Mouse (Mus musculus): ENCODE measurements around the gene Myrip. TPM values are rescaled to one million over a fixed set of nuclear protein-coding genes. Genes with fewer than 3 reads are reported as not detected.

The Myrip gene
- polyA plus RNA-seq, 1 experiment from 2014 or later: 5.4 TPM

GRCm38 (mm10) chr9:120290375-120290774 is 10.9 kb upstream of the Myrip start:
- Histone ChIP-seq H3K9me3 (ENCODE audit: control insufficient read depth, low read length) (no peaks in the 10 kb centered on the region), H3K27me3 (ENCODE audit: control insufficient read depth, insufficient read depth, low read length) (0 out of 2 replicates have a peak, but pooled peaks cover 2% of the 10 kb centered on the region), H3K9ac (replicated peaks; ENCODE audit: low read length) (no peak overlapping the region), H3K27ac (replicated peaks; ENCODE audit: low read depth, low read length) (no peak overlapping the region), H3K4me3 (replicated peaks; ENCODE audit: low read depth, low read length) (no peak overlapping the region), H3K36me3 (ENCODE audit: control insufficient read depth, insufficient read depth, low read length) (no peaks in the 10 kb centered on the region), H3K4me1 (ENCODE audit: control insufficient read depth, insufficient read depth, low read length) (no peaks in the 10 kb centered on the region), H3K4me2 (ENCODE audit: low read length) (no peak overlapping the region)
- 89% methylated on average over 2 of the region's 2 CpGs for WGBS
- DNase-seq (no peak), ATAC-seq (ENCODE audit: low FRiP score, low TSS enrichment) (no peak)

- Histone ChIP-seq H3K4me1 (ENCODE audit: control insufficient read depth, insufficient read depth, low read length) (no peaks in the 10 kb centered on the region), H3K27me3 (ENCODE audit: control insufficient read depth, insufficient read depth, low read length) (0 out of 2 replicates have a peak, but pooled peaks cover 2% of the 10 kb centered on the region), H3K9me3 (ENCODE audit: control insufficient read depth, low read length) (no peaks in the 10 kb centered on the region), H3K9ac (replicated peaks; ENCODE audit: low read length) (no peak overlapping the region), H3K4me3 (replicated peaks; ENCODE audit: low read depth, low read length) (no peak overlapping the region), H3K36me3 (ENCODE audit: control insufficient read depth, insufficient read depth, low read length) (no peaks in the 10 kb centered on the region), H3K27ac (replicated peaks; ENCODE audit: low read depth, low read length) (no peak overlapping the region), H3K4me2 (ENCODE audit: low read length) (no peak overlapping the region)
- 74% methylated on average over 5 of the region's 5 CpGs for WGBS
- no peak for DNase-seq
- no peak for ATAC-seq (ENCODE audit: low FRiP score, low TSS enrichment)
These were observed 8.8 kb upstream of the Myrip start for GRCm38 (mm10) chr9:120292488-120292887.

GRCm38 (mm10) chr9:120295527-120295926 is 5.8 kb upstream of the Myrip start:
- H3K27ac ChIP-seq (replicated peaks; ENCODE audit: low read depth, low read length): no peak overlapping the region
- H3K36me3 ChIP-seq (ENCODE audit: control insufficient read depth, insufficient read depth, low read length): no peaks in the 10 kb centered on the region
- H3K27me3 ChIP-seq (ENCODE audit: control insufficient read depth, insufficient read depth, low read length): 0 out of 2 replicates have a peak, but pooled peaks cover 2% of the 10 kb centered on the region
- no peaks in the 10 kb centered on the region for H3K4me1 ChIP-seq (ENCODE audit: control insufficient read depth, insufficient read depth, low read length)
- ATAC-seq (ENCODE audit: low FRiP score, low TSS enrichment) (no peak), DNase-seq (no peak)
- WGBS: 82% methylated on average over 5 of the region's 5 CpGs
- no peaks in the 10 kb centered on the region for H3K9me3 ChIP-seq (ENCODE audit: control insufficient read depth, low read length)
- no peak overlapping the region for H3K4me3 ChIP-seq (replicated peaks; ENCODE audit: low read depth, low read length)
- no peak overlapping the region for H3K9ac ChIP-seq (replicated peaks; ENCODE audit: low read length)
- no peak overlapping the region for H3K4me2 ChIP-seq (ENCODE audit: low read length)

- Histone ChIP-seq H3K4me1 (ENCODE audit: control insufficient read depth, insufficient read depth, low read length) (no peaks in the 10 kb centered on the region), H3K27ac (replicated peaks; ENCODE audit: low read depth, low read length) (no peak overlapping the region), H3K27me3 (ENCODE audit: control insufficient read depth, insufficient read depth, low read length) (0 out of 2 replicates have a peak, but pooled peaks cover 2% of the 10 kb centered on the region), H3K4me2 (ENCODE audit: low read length) (no peak overlapping the region), H3K4me3 (replicated peaks; ENCODE audit: low read depth, low read length) (no peak overlapping the region), H3K36me3 (ENCODE audit: control insufficient read depth, insufficient read depth, low read length) (no peaks in the 10 kb centered on the region), H3K9ac (replicated peaks; ENCODE audit: low read length) (no peak overlapping the region), H3K9me3 (ENCODE audit: control insufficient read depth, low read length) (no peaks in the 10 kb centered on the region)
- DNase-seq (no peak), ATAC-seq (ENCODE audit: low FRiP score, low TSS enrichment) (no peak)
- 87% methylated on average over 1 of the region's 1 CpGs for WGBS
These were observed 4.4 kb upstream of the Myrip start for GRCm38 (mm10) chr9:120296938-120297337.

- 59% methylated on average over 2 of the region's 2 CpGs for WGBS
- Histone ChIP-seq H3K27ac (replicated peaks; ENCODE audit: low read depth, low read length) (no peak overlapping the region), H3K4me3 (replicated peaks; ENCODE audit: low read depth, low read length) (no peak overlapping the region), H3K9me3 (ENCODE audit: control insufficient read depth, low read length) (no peaks in the 10 kb centered on the region), H3K9ac (replicated peaks; ENCODE audit: low read length) (no peak overlapping the region), H3K4me1 (ENCODE audit: control insufficient read depth, insufficient read depth, low read length) (0 out of 2 replicates have a peak, but pooled peaks cover 6% of the 10 kb centered on the region), H3K27me3 (ENCODE audit: control insufficient read depth, insufficient read depth, low read length) (peaks cover 10% of the 10 kb centered on the region; the same call in 1 of the 2 replicates), H3K36me3 (ENCODE audit: control insufficient read depth, insufficient read depth, low read length) (no peaks in the 10 kb centered on the region), H3K4me2 (ENCODE audit: low read length) (no peak overlapping the region)
- DNase-seq: no peak
- no peak for ATAC-seq (ENCODE audit: low FRiP score, low TSS enrichment)
These were observed 1.9 kb upstream of the Myrip start for GRCm38 (mm10) chr9:120299429-120299828.

GRCm38 (mm10) chr9:120302980-120303452 is 1.7 kb downstream of the Myrip start:
- peak overlapping the region; percentile 58 for H3K4me3 ChIP-seq (replicated peaks; ENCODE audit: low read depth, low read length)
- H3K9me3 ChIP-seq (ENCODE audit: control insufficient read depth, low read length): no peaks in the 10 kb centered on the region
- no peaks in the 10 kb centered on the region for H3K36me3 ChIP-seq (ENCODE audit: control insufficient read depth, insufficient read depth, low read length)
- H3K27ac ChIP-seq (replicated peaks; ENCODE audit: low read depth, low read length): peak overlapping the region; percentile 60
- 8% methylated on average over 19 of the region's 19 CpGs for WGBS
- ATAC-seq (ENCODE audit: low FRiP score, low TSS enrichment) (0 out of 2 replicates have a peak, but pooled peaks have one; percentile 18), DNase-seq (peak; percentile 68)
- 0 out of 2 replicates have a peak, but pooled peaks cover 6% of the 10 kb centered on the region for H3K4me1 ChIP-seq (ENCODE audit: control insufficient read depth, insufficient read depth, low read length)
- H3K4me2 ChIP-seq (ENCODE audit: low read length): peak overlapping the region; percentile 90
- peak overlapping the region; percentile 63 for H3K9ac ChIP-seq (replicated peaks; ENCODE audit: low read length)
- peaks cover 28% of the 10 kb centered on the region for H3K27me3 ChIP-seq (ENCODE audit: control insufficient read depth, insufficient read depth, low read length)

GRCm38 (mm10) chr9:120303453-120304299 is 2.4 kb downstream of the Myrip start:
- 0% methylated on average over 85 of the region's 103 CpGs for WGBS
- peaks cover 28% of the 10 kb centered on the region for H3K27me3 ChIP-seq (ENCODE audit: control insufficient read depth, insufficient read depth, low read length)
- H3K4me2 ChIP-seq (ENCODE audit: low read length): peak overlapping the region; percentile 90
- peak overlapping the region; percentile 58 for H3K4me3 ChIP-seq (replicated peaks; ENCODE audit: low read depth, low read length)
- no peaks in the 10 kb centered on the region for H3K36me3 ChIP-seq (ENCODE audit: control insufficient read depth, insufficient read depth, low read length)
- H3K9ac ChIP-seq (replicated peaks; ENCODE audit: low read length): peak overlapping the region; percentile 63
- ATAC-seq (ENCODE audit: low FRiP score, low TSS enrichment): peak; percentile 87
- H3K9me3 ChIP-seq (ENCODE audit: control insufficient read depth, low read length): no peaks in the 10 kb centered on the region
- peak overlapping the region; percentile 60 for H3K27ac ChIP-seq (replicated peaks; ENCODE audit: low read depth, low read length)
- peak; percentile 85 for DNase-seq
- H3K4me1 ChIP-seq (ENCODE audit: control insufficient read depth, insufficient read depth, low read length): 0 out of 2 replicates have a peak, but pooled peaks cover 6% of the 10 kb centered on the region

- 0 out of 2 replicates have a peak, but pooled peaks have one; percentile 5 for ATAC-seq (ENCODE audit: low FRiP score, low TSS enrichment)
- WGBS: 5% methylated on average over 54 of the region's 54 CpGs
- no peak overlapping the region for H3K27ac ChIP-seq (replicated peaks; ENCODE audit: low read depth, low read length)
- no peaks in the 10 kb centered on the region for H3K36me3 ChIP-seq (ENCODE audit: control insufficient read depth, insufficient read depth, low read length)
- peaks cover 28% of the 10 kb centered on the region for H3K27me3 ChIP-seq (ENCODE audit: control insufficient read depth, insufficient read depth, low read length)
- H3K9ac ChIP-seq (replicated peaks; ENCODE audit: low read length): peak overlapping the region; percentile 63
- peak overlapping the region; percentile 58 for H3K4me3 ChIP-seq (replicated peaks; ENCODE audit: low read depth, low read length)
- H3K4me2 ChIP-seq (ENCODE audit: low read length): peak overlapping the region; percentile 90
- H3K4me1 ChIP-seq (ENCODE audit: control insufficient read depth, insufficient read depth, low read length): 0 out of 2 replicates have a peak, but pooled peaks cover 6% of the 10 kb centered on the region
- no peaks in the 10 kb centered on the region for H3K9me3 ChIP-seq (ENCODE audit: control insufficient read depth, low read length)
- DNase-seq: peak; percentile 48
These were observed 3.2 kb downstream of the Myrip start for GRCm38 (mm10) chr9:120304300-120305137.
